Mouse (Mus musculus): ENCODE results near the gene Nrxn2. TPM values are rescaled to one million over a fixed set of nuclear protein-coding genes. Genes with fewer than 3 reads are reported as not detected.

The Nrxn2 gene
- polyA plus RNA-seq, 1 experiment = 2.2 TPM

- Histone ChIP-seq H3K27me3 (ENCODE audit: control insufficient read depth, insufficient read depth, low read length) (peaks cover 10% of the 10 kb centered on the region), H3K4me3 (ENCODE audit: extremely low read depth, insufficient read depth, insufficient read length) (no peak overlapping the region), H3K36me3 (ENCODE audit: control insufficient read depth, insufficient read depth, low read length) (no peaks in the 10 kb centered on the region), H3K4me1 (ENCODE audit: control insufficient read depth, insufficient read depth, insufficient read length) (peaks cover 40% of the 10 kb centered on the region), H3K27ac (ENCODE audit: insufficient read depth, low read length) (no peak overlapping the region)
- no peak for DNase-seq (ENCODE audit: low read depth in 1 of 2, low spot score in 2 of 2)
- no peak for TF ChIP-seq POLR2A (IDR thresholded peaks at IDR 0.05; ENCODE audit: low read depth, low read length)
- TF ChIP-seq CTCF (IDR thresholded peaks at IDR 0.05; ENCODE audit: extremely low read depth, insufficient read depth, insufficient read length, insufficient replicate concordance) = no peak
- 34% methylated on average over 3 of the region's 3 CpGs for WGBS
Measured at GRCm38 (mm10) chr19:6536201-6536600, 117.7 kb downstream of the Nrxn2 start.

GRCm38 (mm10) chr19:6536696-6537095 lies 118.2 kb downstream of the Nrxn2 start:
- Histone ChIP-seq H3K27me3 (ENCODE audit: control insufficient read depth, insufficient read depth, low read length) (peaks cover 5% of the 10 kb centered on the region), H3K36me3 (ENCODE audit: control insufficient read depth, insufficient read depth, low read length) (no peaks in the 10 kb centered on the region), H3K27ac (ENCODE audit: insufficient read depth, low read length) (no peak overlapping the region), H3K4me3 (ENCODE audit: extremely low read depth, insufficient read depth, insufficient read length) (no peak overlapping the region), H3K4me1 (ENCODE audit: control insufficient read depth, insufficient read depth, insufficient read length) (peaks cover 40% of the 10 kb centered on the region)
- WGBS = 81% methylated on average over 6 of the region's 6 CpGs
- no peak for DNase-seq (ENCODE audit: low read depth in 1 of 2, low spot score in 2 of 2)
- no peak for TF ChIP-seq POLR2A (IDR thresholded peaks at IDR 0.05; ENCODE audit: low read depth, low read length)
- TF ChIP-seq CTCF (IDR thresholded peaks at IDR 0.05; ENCODE audit: extremely low read depth, insufficient read depth, insufficient read length, insufficient replicate concordance) = no peak

- WGBS = 87% methylated on average over 8 of the region's 8 CpGs
- H3K4me3 ChIP-seq (ENCODE audit: extremely low read depth, insufficient read depth, insufficient read length) = no peak overlapping the region
- no peak for TF ChIP-seq CTCF (IDR thresholded peaks at IDR 0.05; ENCODE audit: extremely low read depth, insufficient read depth, insufficient read length, insufficient replicate concordance)
- no peak for TF ChIP-seq POLR2A (IDR thresholded peaks at IDR 0.05; ENCODE audit: low read depth, low read length)
- DNase-seq (ENCODE audit: low read depth in 1 of 2, low spot score in 2 of 2) = no peak
- H3K27ac ChIP-seq (ENCODE audit: insufficient read depth, low read length) = no peak overlapping the region
- peaks cover 38% of the 10 kb centered on the region; the same call in 1 of the 2 replicates for H3K4me1 ChIP-seq (ENCODE audit: control insufficient read depth, insufficient read depth, insufficient read length)
- no peaks in the 10 kb centered on the region for H3K36me3 ChIP-seq (ENCODE audit: control insufficient read depth, insufficient read depth, low read length)
- H3K27me3 ChIP-seq (ENCODE audit: control insufficient read depth, insufficient read depth, low read length) = peaks cover 3% of the 10 kb centered on the region
Measured at GRCm38 (mm10) chr19:6537526-6537925, 119.0 kb downstream of the Nrxn2 start.

- Histone ChIP-seq H3K27me3 (ENCODE audit: control insufficient read depth, insufficient read depth, low read length) (no peaks in the 10 kb centered on the region), H3K4me3 (ENCODE audit: extremely low read depth, insufficient read depth, insufficient read length) (no peak overlapping the region), H3K27ac (ENCODE audit: insufficient read depth, low read length) (no peak overlapping the region), H3K4me1 (ENCODE audit: control insufficient read depth, insufficient read depth, insufficient read length) (peaks cover 41% of the 10 kb centered on the region; the same call in 1 of the 2 replicates), H3K36me3 (ENCODE audit: control insufficient read depth, insufficient read depth, low read length) (no peaks in the 10 kb centered on the region)
- WGBS = 88% methylated on average over 6 of the region's 6 CpGs
- no peak for TF ChIP-seq POLR2A (IDR thresholded peaks at IDR 0.05; ENCODE audit: low read depth, low read length)
- TF ChIP-seq CTCF (IDR thresholded peaks at IDR 0.05; ENCODE audit: extremely low read depth, insufficient read depth, insufficient read length, insufficient replicate concordance) = no peak
- DNase-seq (ENCODE audit: low read depth in 1 of 2, low spot score in 2 of 2) = no peak
Measured at GRCm38 (mm10) chr19:6538546-6538945, 120.0 kb downstream of the Nrxn2 start.

- DNase-seq (ENCODE audit: low read depth in 1 of 2, low spot score in 2 of 2) = no peak
- 73% methylated on average over 4 of the region's 4 CpGs for WGBS
- TF ChIP-seq CTCF (IDR thresholded peaks at IDR 0.05; ENCODE audit: extremely low read depth, insufficient read depth, insufficient read length, insufficient replicate concordance) (no peak), POLR2A (IDR thresholded peaks at IDR 0.05; ENCODE audit: low read depth, low read length) (no peak)
- H3K27me3 ChIP-seq (ENCODE audit: control insufficient read depth, insufficient read depth, low read length) = no peaks in the 10 kb centered on the region
- H3K36me3 ChIP-seq (ENCODE audit: control insufficient read depth, insufficient read depth, low read length) = no peaks in the 10 kb centered on the region
- peaks cover 41% of the 10 kb centered on the region; the same call in 1 of the 2 replicates for H3K4me1 ChIP-seq (ENCODE audit: control insufficient read depth, insufficient read depth, insufficient read length)
- no peak overlapping the region for H3K4me3 ChIP-seq (ENCODE audit: extremely low read depth, insufficient read depth, insufficient read length)
- no peak overlapping the region; the same call in 1 of the 2 replicates for H3K27ac ChIP-seq (ENCODE audit: insufficient read depth, low read length)
Measured at GRCm38 (mm10) chr19:6539592-6539991, 121.1 kb downstream of the Nrxn2 start.

- H3K4me1 ChIP-seq (ENCODE audit: control insufficient read depth, insufficient read depth, insufficient read length) = peaks cover 41% of the 10 kb centered on the region; the same call in 1 of the 2 replicates
- WGBS = 49% methylated on average over 6 of the region's 6 CpGs
- H3K27ac ChIP-seq (ENCODE audit: insufficient read depth, low read length) = peak overlapping the region; percentile 66
- no peak for DNase-seq (ENCODE audit: low read depth in 1 of 2, low spot score in 2 of 2)
- H3K36me3 ChIP-seq (ENCODE audit: control insufficient read depth, insufficient read depth, low read length) = no peaks in the 10 kb centered on the region
- H3K27me3 ChIP-seq (ENCODE audit: control insufficient read depth, insufficient read depth, low read length) = no peaks in the 10 kb centered on the region
- no peak overlapping the region for H3K4me3 ChIP-seq (ENCODE audit: extremely low read depth, insufficient read depth, insufficient read length)
- TF ChIP-seq POLR2A (IDR thresholded peaks at IDR 0.05; ENCODE audit: low read depth, low read length) = no peak
- no peak for TF ChIP-seq CTCF (IDR thresholded peaks at IDR 0.05; ENCODE audit: extremely low read depth, insufficient read depth, insufficient read length, insufficient replicate concordance)
Measured at GRCm38 (mm10) chr19:6540191-6540590, 121.7 kb downstream of the Nrxn2 start.

GRCm38 (mm10) chr19:6541521-6541920 lies 123.0 kb downstream of the Nrxn2 start:
- Histone ChIP-seq H3K27ac (ENCODE audit: insufficient read depth, low read length) (no peak overlapping the region), H3K36me3 (ENCODE audit: control insufficient read depth, insufficient read depth, low read length) (no peaks in the 10 kb centered on the region), H3K27me3 (ENCODE audit: control insufficient read depth, insufficient read depth, low read length) (no peaks in the 10 kb centered on the region), H3K4me1 (ENCODE audit: control insufficient read depth, insufficient read depth, insufficient read length) (peaks cover 35% of the 10 kb centered on the region; the same call in 1 of the 2 replicates), H3K4me3 (ENCODE audit: extremely low read depth, insufficient read depth, insufficient read length) (no peak overlapping the region)
- TF ChIP-seq POLR2A (IDR thresholded peaks at IDR 0.05; ENCODE audit: low read depth, low read length) (no peak), CTCF (IDR thresholded peaks at IDR 0.05; ENCODE audit: extremely low read depth, insufficient read depth, insufficient read length, insufficient replicate concordance) (no peak)
- 79% methylated on average over 7 of the region's 7 CpGs for WGBS
- DNase-seq (ENCODE audit: low read depth in 1 of 2, low spot score in 2 of 2) = no peak
